Mouse (Mus musculus) neural tube, embryonic 11.5 days (tissue): ENCODE measurements around the gene AA986860. TPM values are rescaled to one million over a fixed set of nuclear protein-coding genes. Genes with fewer than 3 reads are reported as not detected.

Experiments
- ATAC-seq: fragments of 200-750 bp; cut with Nextera tagmentation; 2 replicates; pipeline ENCODE4 v1.8.0; 2017; ENCODE audit warnings: moderate number of reproducible peaks, mild to moderate bottlenecking, moderate TSS enrichment, moderate library complexity; ENCODE audit not compliant: insufficient read depth, low FRiP score, low TSS enrichment
- DNase-seq: peaks from one replicate; pipeline ENCODE4 v3.0.0-alpha.2; 2015; ENCODE audit warnings: low spot score
- H3K27ac ChIP-seq: fragments of 300-500 bp; sonication (generic); 2 replicates; pipeline ENCODE4 v1.5.1; 2014; ENCODE audit warnings: low read depth, mild to moderate bottlenecking, low read length
- H3K27me3 ChIP-seq: fragments of 300-500 bp; sonication (generic); 2 replicates; pipeline ENCODE4 v1.6.1; 2014; ENCODE audit warnings: mild to moderate bottlenecking, low read length, mixed read lengths; ENCODE audit not compliant: control insufficient read depth, insufficient read depth
- H3K36me3 ChIP-seq: fragments of 300-500 bp; sonication (generic); 2 replicates; pipeline ENCODE4 v1.6.1; 2014; ENCODE audit warnings: mild to moderate bottlenecking, low read length, moderate library complexity, mixed read lengths; ENCODE audit not compliant: control insufficient read depth, insufficient read depth
- H3K4me1 ChIP-seq: fragments of 300-500 bp; sonication (generic); 2 replicates; pipeline ENCODE4 v1.6.1; 2014; ENCODE audit warnings: low read length, mixed read lengths; ENCODE audit not compliant: control insufficient read depth, insufficient read depth
- H3K4me2 ChIP-seq: fragments of 300-500 bp; sonication (generic); 2 replicates; pipeline ENCODE4 v1.6.1; 2014; ENCODE audit warnings: low read depth, mild to moderate bottlenecking, moderate library complexity
- H3K4me3 ChIP-seq: fragments of 300-500 bp; sonication (generic); 2 replicates; pipeline ENCODE4 v1.5.1; 2014; ENCODE audit warnings: low read depth, low read length
- H3K9ac ChIP-seq: fragments of 300-500 bp; sonication (generic); 2 replicates; pipeline ENCODE4 v1.6.1; 2014; ENCODE audit warnings: mild to moderate bottlenecking, low read length
- H3K9me3 ChIP-seq: fragments of 300-500 bp; sonication (generic); 2 replicates; pipeline ENCODE4 v1.6.1; 2016; ENCODE audit warnings: low read length; ENCODE audit not compliant: control insufficient read depth
- WGBS: fragments of 180-500 bp; shearing (Covaris S2); extraction: QIAGEN DNeasy Blood & Tissue Kit; methylation state at CpG from one replicate; pipeline ENCODE4 v1.1.7; 2014; 5-methylcytosine and 5-hydroxymethylcytosine counted together
- polyA plus RNA-seq: library from polyadenylated mRNA; unstranded; fragments of >200 nt; fragmentation: Nextera tagmentation; extraction: Ambion mirVana; gene quantifications from 2 replicates; pipeline ENCODE4 v1.2.1, GENCODE M21; 2014

AA986860 gene
- polyA plus RNA-seq, 1 experiment from 2014 or later = 0.32 TPM

DNA sequence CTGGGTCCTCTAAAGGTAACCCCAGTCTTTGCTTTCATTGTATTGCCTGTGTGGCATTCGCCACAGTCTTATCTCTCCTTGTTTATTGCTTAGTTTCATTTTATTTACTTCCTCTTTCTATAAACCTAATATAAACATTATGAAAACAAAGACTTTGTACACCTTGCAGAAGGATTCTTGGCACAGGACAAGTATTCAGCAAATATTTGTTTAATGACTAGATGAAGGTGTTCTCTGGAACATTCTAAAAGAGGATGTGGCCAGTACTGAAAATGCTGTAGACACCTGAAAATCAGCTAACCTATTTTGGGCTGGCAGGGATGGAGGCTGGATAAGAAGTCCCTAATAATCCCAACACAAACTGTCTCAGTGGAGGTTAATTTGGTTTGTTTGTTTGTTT, 29.8 kb downstream of the AA986860 start:
- WGBS = 85% methylated on average over 1 of the region's 1 CpGs
- Histone ChIP-seq H3K36me3 (no peaks in the 10 kb centered on the region), H3K27me3 (no peaks in the 10 kb centered on the region), H3K9me3 (no peaks in the 10 kb centered on the region), H3K4me1 (no peaks in the 10 kb centered on the region), H3K9ac (no peak overlapping the region), H3K27ac (no peak overlapping the region), H3K4me3 (no peak overlapping the region), H3K4me2 (no peak overlapping the region)
- ATAC-seq = no peak
- no peak for DNase-seq

DNA sequence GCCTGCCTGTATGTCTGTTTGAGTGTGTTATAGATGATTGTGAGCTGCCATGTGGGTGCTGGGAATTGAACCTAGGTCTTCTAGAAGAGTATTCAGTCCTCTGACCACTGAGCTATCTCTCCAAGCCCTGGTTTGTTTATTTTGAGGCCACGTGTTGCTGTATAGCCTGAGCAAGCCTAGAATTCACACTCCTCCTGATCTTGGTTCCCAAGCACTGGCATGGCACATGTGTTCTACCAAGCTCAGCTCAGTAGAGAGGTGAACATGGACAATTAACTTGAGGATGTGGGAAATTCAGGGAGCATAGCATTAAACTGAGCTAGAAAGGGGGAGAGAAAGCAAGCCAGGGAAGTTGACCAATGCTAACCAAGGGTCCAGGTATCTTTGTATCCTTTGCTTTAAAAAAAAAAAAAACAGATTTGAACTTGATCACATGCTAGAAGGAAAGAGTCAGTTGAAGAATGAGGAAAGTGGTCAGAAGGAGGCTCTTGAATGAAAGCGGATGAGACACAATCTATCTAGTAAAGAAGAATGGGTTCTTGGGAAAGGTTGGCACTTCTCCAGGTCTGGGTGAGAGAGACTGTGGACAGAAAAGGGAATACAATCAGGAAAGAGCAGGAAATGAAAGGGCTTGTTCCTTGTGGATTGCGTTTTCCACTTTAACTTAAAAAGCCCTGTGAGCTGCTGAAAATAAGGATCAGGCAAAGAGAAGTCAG, 30.4 kb downstream of the AA986860 start:
- Histone ChIP-seq H3K4me1 (no peaks in the 10 kb centered on the region), H3K9ac (no peak overlapping the region), H3K4me2 (no peak overlapping the region), H3K4me3 (no peak overlapping the region), H3K27me3 (no peaks in the 10 kb centered on the region), H3K27ac (no peak overlapping the region), H3K36me3 (no peaks in the 10 kb centered on the region), H3K9me3 (no peaks in the 10 kb centered on the region)
- ATAC-seq (no peak), DNase-seq (no peak)
- 90% methylated on average over 3 of the region's 3 CpGs for WGBS

DNA sequence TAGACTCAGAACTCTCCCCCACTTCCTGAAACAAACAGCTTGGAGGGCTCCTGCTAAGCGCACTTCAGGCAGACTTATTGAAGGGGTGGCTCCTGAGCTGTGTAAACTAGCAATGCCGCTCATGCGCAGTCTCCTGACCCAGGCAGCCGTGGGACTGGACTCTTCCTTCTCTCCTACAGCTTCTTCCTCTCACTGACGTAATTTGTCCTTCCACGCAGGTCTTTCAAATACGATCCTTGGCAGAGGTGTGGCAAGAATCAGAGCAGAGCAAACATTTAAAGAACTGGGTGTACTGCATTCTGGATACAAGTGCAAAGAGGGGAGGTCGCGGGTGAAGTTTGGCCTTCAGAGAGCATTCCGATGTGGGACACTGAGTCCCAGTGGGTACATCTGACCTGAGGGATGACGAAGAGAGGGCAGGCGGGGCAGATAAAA, 32.3 kb downstream of the AA986860 start:
- Histone ChIP-seq H3K27me3 (no peaks in the 10 kb centered on the region), H3K9me3 (no peaks in the 10 kb centered on the region), H3K9ac (no peak overlapping the region), H3K36me3 (no peaks in the 10 kb centered on the region), H3K4me3 (no peak overlapping the region), H3K27ac (no peak overlapping the region), H3K4me1 (no peaks in the 10 kb centered on the region), H3K4me2 (no peak overlapping the region)
- 90% methylated on average over 12 of the region's 12 CpGs for WGBS
- ATAC-seq (no peak), DNase-seq (no peak)

DNA sequence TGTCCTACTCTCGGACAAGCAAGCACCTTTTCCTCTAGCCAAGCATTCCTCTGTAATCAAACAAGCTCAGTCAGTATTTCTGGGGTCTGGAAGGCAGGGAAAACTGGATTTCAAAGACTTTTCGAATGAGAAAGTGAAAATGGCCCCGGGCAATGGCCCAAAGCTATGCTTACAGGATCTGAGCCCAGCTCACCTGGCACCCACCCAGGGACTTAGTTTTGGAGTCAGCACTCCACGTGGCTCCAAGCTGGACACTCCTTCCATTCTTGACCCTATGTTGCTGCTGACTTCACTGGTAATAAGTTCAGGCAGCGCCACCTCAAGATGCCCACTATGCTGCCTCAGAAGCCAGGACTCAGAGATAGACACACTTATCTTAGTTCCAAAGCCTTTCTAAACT, 35.3 kb downstream of the AA986860 start:
- Histone ChIP-seq H3K27me3 (no peaks in the 10 kb centered on the region), H3K4me3 (no peak overlapping the region), H3K36me3 (no peaks in the 10 kb centered on the region), H3K4me2 (no peak overlapping the region), H3K9me3 (no peaks in the 10 kb centered on the region), H3K9ac (no peak overlapping the region), H3K27ac (no peak overlapping the region), H3K4me1 (no peaks in the 10 kb centered on the region)
- WGBS = 86% methylated on average over 5 of the region's 5 CpGs
- DNase-seq (no peak), ATAC-seq (no peak)

DNA sequence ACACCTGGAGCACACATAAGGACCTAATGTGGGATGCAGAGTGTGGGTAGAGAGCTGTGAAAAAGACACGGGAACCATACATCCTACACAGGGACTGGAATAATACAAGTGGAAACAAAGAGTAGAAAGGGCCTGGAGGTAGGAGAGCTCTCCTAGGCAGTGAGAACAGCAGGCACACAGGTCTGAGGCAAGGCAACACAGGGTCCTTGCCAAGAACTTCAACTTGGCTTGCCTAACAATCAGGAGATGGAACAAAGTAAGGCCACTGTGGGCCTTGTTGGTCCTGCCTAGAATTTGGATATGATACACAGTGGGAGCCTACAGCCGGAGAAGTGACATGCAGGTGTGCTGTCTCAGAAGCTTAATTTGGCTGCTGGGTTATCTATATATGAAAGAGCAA, 38.1 kb downstream of the AA986860 start:
- Histone ChIP-seq H3K4me1 (no peaks in the 10 kb centered on the region), H3K4me2 (no peak overlapping the region), H3K27me3 (no peaks in the 10 kb centered on the region), H3K9me3 (no peaks in the 10 kb centered on the region), H3K36me3 (no peaks in the 10 kb centered on the region), H3K27ac (no peak overlapping the region), H3K4me3 (no peak overlapping the region), H3K9ac (no peak overlapping the region)
- DNase-seq (no peak), ATAC-seq (no peak)
- 84% methylated on average over 2 of the region's 2 CpGs for WGBS

DNA sequence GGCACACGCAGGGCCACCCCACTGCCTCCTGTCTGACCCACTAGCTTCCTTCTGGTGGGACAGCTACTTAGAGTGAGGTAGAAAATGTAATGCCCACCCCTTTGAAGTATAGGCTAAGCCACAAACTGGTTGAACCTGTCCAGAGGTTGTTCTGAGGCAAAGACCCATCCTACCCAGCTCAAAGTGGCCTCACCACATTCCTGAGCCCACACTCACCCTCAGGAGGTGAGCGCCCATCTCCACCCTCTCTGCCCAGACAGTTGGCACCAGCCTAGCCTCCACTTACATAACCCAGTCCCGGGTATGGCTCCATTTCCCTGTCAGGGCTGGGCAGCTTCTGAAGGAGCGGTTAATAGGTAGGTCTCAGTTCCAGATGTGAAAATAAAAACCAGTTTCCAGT, 38.7 kb downstream of the AA986860 start:
- 88% methylated on average over 4 of the region's 4 CpGs for WGBS
- no peaks in the 10 kb centered on the region for H3K4me1 ChIP-seq
- no peak overlapping the region for H3K9ac ChIP-seq
- ATAC-seq = no peak
- H3K27me3 ChIP-seq = no peaks in the 10 kb centered on the region
- H3K4me3 ChIP-seq = no peak overlapping the region
- no peak overlapping the region for H3K4me2 ChIP-seq
- no peak for DNase-seq
- H3K36me3 ChIP-seq = no peaks in the 10 kb centered on the region
- no peaks in the 10 kb centered on the region for H3K9me3 ChIP-seq
- no peak overlapping the region for H3K27ac ChIP-seq

DNA sequence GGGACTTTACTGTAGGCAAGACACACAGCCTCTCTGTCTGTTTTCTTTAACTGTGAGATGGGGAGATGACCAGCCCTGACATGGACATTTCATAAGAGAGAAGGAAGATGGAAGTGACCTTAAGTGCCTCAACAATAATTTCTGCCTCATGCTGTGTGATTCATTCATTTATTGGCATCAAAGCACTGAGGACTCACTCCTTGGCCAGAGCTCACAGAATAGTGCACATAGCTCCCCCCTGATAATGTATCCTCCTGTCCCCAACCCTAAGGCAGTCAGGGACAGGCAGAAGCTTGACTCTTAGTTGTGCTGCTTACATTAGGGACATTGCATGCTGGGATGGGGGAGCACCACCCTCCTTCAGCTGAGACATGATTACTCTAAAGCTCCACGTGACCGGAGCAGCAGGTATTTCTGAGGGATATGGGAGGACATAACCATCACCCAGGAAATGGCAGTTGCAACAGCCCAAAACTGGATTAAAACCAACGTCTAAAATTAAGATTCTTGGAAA, 39.3 kb downstream of the AA986860 start:
- H3K9ac ChIP-seq = no peak overlapping the region
- no peaks in the 10 kb centered on the region for H3K9me3 ChIP-seq
- H3K27ac ChIP-seq = no peak overlapping the region
- WGBS = 76% methylated on average over 3 of the region's 3 CpGs
- DNase-seq = no peak
- H3K4me2 ChIP-seq = no peak overlapping the region
- H3K27me3 ChIP-seq = no peaks in the 10 kb centered on the region
- H3K4me3 ChIP-seq = no peak overlapping the region
- ATAC-seq = no peak
- no peaks in the 10 kb centered on the region for H3K4me1 ChIP-seq
- no peaks in the 10 kb centered on the region for H3K36me3 ChIP-seq

DNA sequence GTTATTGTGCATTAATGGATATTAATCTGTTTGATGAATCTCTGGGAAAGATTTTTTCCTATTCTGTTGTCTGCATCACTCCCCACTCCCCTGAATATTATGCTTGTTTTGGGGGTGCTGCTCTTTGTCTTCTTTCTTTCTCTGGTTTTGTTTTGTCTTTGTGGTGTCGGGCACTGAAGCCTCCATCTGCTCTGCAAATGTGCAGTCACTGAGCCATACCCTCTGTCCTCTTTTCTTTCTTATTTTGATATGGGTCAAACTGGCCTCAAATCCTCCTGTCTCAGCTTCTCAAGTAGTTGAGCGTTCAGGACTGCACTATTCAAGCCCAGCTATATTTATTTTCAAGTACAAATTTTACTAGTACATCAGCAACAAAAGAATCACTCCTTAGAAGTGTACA, 43.5 kb downstream of the AA986860 start:
- ATAC-seq (no peak), DNase-seq (no peak)
- H3K27ac ChIP-seq = no peak overlapping the region
- 46% methylated on average over 2 of the region's 2 CpGs for WGBS
- no peak overlapping the region for H3K9ac ChIP-seq
- no peak overlapping the region for H3K4me3 ChIP-seq
- no peaks in the 10 kb centered on the region for H3K4me1 ChIP-seq
- no peaks in the 10 kb centered on the region for H3K9me3 ChIP-seq
- no peaks in the 10 kb centered on the region for H3K27me3 ChIP-seq
- no peaks in the 10 kb centered on the region for H3K36me3 ChIP-seq
- H3K4me2 ChIP-seq = no peak overlapping the region

DNA sequence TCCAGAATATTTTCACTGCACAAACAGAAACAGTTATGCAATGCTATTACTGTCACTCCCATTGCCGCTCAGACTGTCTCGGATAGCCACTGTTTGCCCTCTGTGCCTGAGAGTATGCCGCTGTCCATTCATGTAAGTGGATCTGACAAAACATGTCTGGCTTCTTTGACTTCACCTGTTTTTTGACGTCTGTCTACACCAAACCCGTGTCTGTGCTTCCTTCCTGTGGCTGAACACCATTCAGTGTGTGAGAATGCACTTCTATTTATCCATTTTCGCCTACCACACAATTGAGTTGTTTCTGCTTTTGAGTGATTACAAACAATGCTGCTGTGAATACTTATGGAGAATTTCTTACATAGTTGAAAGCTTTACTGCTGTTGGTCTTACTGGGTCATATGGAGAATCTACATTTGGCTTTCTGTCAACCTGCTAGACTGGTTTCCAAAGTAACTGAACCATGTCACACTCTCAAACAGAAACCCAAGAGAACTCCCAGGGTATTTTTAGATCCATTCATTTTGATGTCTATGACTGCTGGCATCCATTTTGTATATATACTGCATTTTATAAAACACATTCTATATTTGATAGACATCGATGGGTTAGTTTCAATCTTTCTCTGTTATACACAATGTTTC, 44.0 kb downstream of the AA986860 start:
- no peaks in the 10 kb centered on the region for H3K4me1 ChIP-seq
- DNase-seq (no peak), ATAC-seq (no peak)
- no peaks in the 10 kb centered on the region for H3K9me3 ChIP-seq
- no peaks in the 10 kb centered on the region for H3K27me3 ChIP-seq
- no peak overlapping the region for H3K4me3 ChIP-seq
- no peaks in the 10 kb centered on the region for H3K36me3 ChIP-seq
- no peak overlapping the region for H3K9ac ChIP-seq
- no peak overlapping the region for H3K4me2 ChIP-seq
- 84% methylated on average over 7 of the region's 7 CpGs for WGBS
- no peak overlapping the region for H3K27ac ChIP-seq
